Mouse (Mus musculus) CH12.LX (cell line): Measurements from ENCODE around the gene Aggf1. TPM values are rescaled to one million over a fixed set of nuclear protein-coding genes. Genes with fewer than 3 reads are reported as not detected.

Experiments
- DNase-seq: peaks from one replicate; pipeline ENCODE4 v3.0.0-alpha.2; 2013; ENCODE audit errors: extremely low read depth
- H3K27ac ChIP-seq: 2 replicates; pipeline ENCODE4 v1.5.1; 2012; ENCODE audit warnings: low read depth, mild to moderate bottlenecking, control low read depth, moderate library complexity; ENCODE audit not compliant: insufficient read depth
- H3K27me3 ChIP-seq: replicated peaks from 2 replicates; pipeline ENCODE3; 2012; ENCODE audit warnings: inconsistent platforms
- H3K36me3 ChIP-seq, 2 experiments: replicated peaks in 1 of 2; 2 replicates each; pipeline versions ENCODE3 to v1.6.1; 2012; ENCODE audit warnings: inconsistent platforms in 1 of 2, low read length in 1 of 2, mild to moderate bottlenecking in 1 of 2, mixed read lengths in 1 of 2, moderate library complexity in 1 of 2; ENCODE audit not compliant: control insufficient read depth in 1 of 2, insufficient read depth in 1 of 2
- H3K4me1 ChIP-seq, 2 experiments: 2 replicates each; pipeline ENCODE4 v1.6.1; 2012; ENCODE audit warnings: inconsistent platforms in 1 of 2, moderate library complexity in 1 of 2; ENCODE audit not compliant: insufficient read depth in 2 of 2, control insufficient read depth in 1 of 2
- H3K4me2 ChIP-seq: 2 replicates; pipeline ENCODE4 v1.6.1; 2012; ENCODE audit warnings: low read depth, mild to moderate bottlenecking, control low read depth; ENCODE audit not compliant: poor library complexity, insufficient read depth, severe bottlenecking
- H3K4me3 ChIP-seq, 3 experiments: fragments of 150-350 bp in 1 of 3; sonication (generic) in 1 of 3; replicated peaks in 1 of 3; 2 replicates each; pipeline versions ENCODE3 to v1.5.1; 2011 to 2012; ENCODE audit warnings: low read depth in 2 of 3, low read length in 2 of 3, mild to moderate bottlenecking in 2 of 3, moderate library complexity in 2 of 3, control low read depth in 1 of 3, improper control_type of control experiment in 1 of 3, inconsistent platforms in 1 of 3, mixed read lengths in 1 of 3; ENCODE audit not compliant: poor library complexity in 1 of 3
- H3K79me2 ChIP-seq: replicated peaks from 2 replicates; pipeline ENCODE4 v1.6.1; 2012; ENCODE audit warnings: mild to moderate bottlenecking, moderate library complexity; ENCODE audit not compliant: control insufficient read depth, poor library complexity, insufficient read depth, severe bottlenecking; ENCODE audit errors: extremely low read depth
- H3K9ac ChIP-seq: 2 replicates; pipeline ENCODE4 v1.6.1; 2012; ENCODE audit warnings: low read depth, mild to moderate bottlenecking, control low read depth, moderate library complexity; ENCODE audit not compliant: insufficient read depth
- H3K9me3 ChIP-seq: replicated peaks from 2 replicates; pipeline ENCODE3; 2012; ENCODE audit warnings: low read length, inconsistent platforms, mixed read lengths
- BHLHE40 ChIP-seq: IDR thresholded peaks from 2 replicates; pipeline ENCODE4 v1.6.1; 2011; ENCODE audit warnings: mild to moderate bottlenecking, low read depth, low read length, improper control_type of control experiment
- CTCF ChIP-seq, 2 experiments: IDR thresholded peaks in 1 of 2; conservative IDR thresholded peaks in 1 of 2; 2 replicates each; pipeline ENCODE4 v1.5.1; 2011 to 2012; ENCODE audit warnings: low read depth in 2 of 2, low read length in 2 of 2, improper control_type of control experiment in 1 of 2, inconsistent platforms in 1 of 2, mild to moderate bottlenecking in 1 of 2, moderate library complexity in 1 of 2
- ETS1 ChIP-seq: conservative IDR thresholded peaks from 2 replicates; pipeline ENCODE4 v1.6.1; 2012; ENCODE audit warnings: low read depth, mild to moderate bottlenecking, inconsistent platforms, low read length, improper control_type of control experiment, moderate library complexity
- IRF4 ChIP-seq: IDR thresholded peaks from 2 replicates; pipeline ENCODE4 v1.6.1; 2014; ENCODE audit warnings: low read depth, mild to moderate bottlenecking, inconsistent platforms, low read length, improper control_type of control experiment
- MAZ ChIP-seq: IDR thresholded peaks from 2 replicates; pipeline ENCODE4 v1.6.1; 2012; ENCODE audit warnings: low read depth, mild to moderate bottlenecking, inconsistent platforms, low read length, improper control_type of control experiment, moderate library complexity
- MXI1 ChIP-seq: IDR thresholded peaks from 2 replicates; pipeline ENCODE4 v1.6.1; 2011; ENCODE audit warnings: mild to moderate bottlenecking, low read depth, low read length, improper control_type of control experiment
- MYC ChIP-seq: IDR thresholded peaks from 2 replicates; pipeline ENCODE4 v1.6.1; 2011; ENCODE audit warnings: low read depth, mild to moderate bottlenecking, improper control_type of control experiment, low read length
- PAX5 ChIP-seq: IDR thresholded peaks from 2 replicates; pipeline ENCODE4 v1.6.1; 2012; ENCODE audit warnings: low read length, inconsistent platforms, mixed read lengths
- POLR2AphosphoS2 ChIP-seq: IDR thresholded peaks from 2 replicates; pipeline ENCODE4 v1.6.1; 2011; ENCODE audit warnings: low read depth, low read length, improper control_type of control experiment
- RAD21 ChIP-seq: IDR thresholded peaks from 2 replicates; pipeline ENCODE4 v1.6.1; 2011; ENCODE audit warnings: low read depth, mild to moderate bottlenecking, low read length, improper control_type of control experiment, moderate library complexity
- RCOR1 ChIP-seq: conservative IDR thresholded peaks from 2 replicates; pipeline ENCODE4 v1.6.1; 2012; ENCODE audit warnings: low read depth, mild to moderate bottlenecking, inconsistent platforms, low read length, improper control_type of control experiment
- SIN3A ChIP-seq: IDR thresholded peaks from 2 replicates; pipeline ENCODE4 v1.6.1; 2012; ENCODE audit warnings: low read length, improper control_type of control experiment, inconsistent platforms
- SMC3 ChIP-seq: IDR thresholded peaks from 2 replicates; pipeline ENCODE4 v1.6.1; 2011; ENCODE audit warnings: low read depth, low read length, improper control_type of control experiment
- TBP ChIP-seq: conservative IDR thresholded peaks from 2 replicates; pipeline ENCODE4 v1.6.1; 2011; ENCODE audit warnings: low read depth, low read length, improper control_type of control experiment
- TCF12 ChIP-seq: IDR thresholded peaks from 2 replicates; pipeline ENCODE4 v1.6.1; 2014; ENCODE audit warnings: low read depth, mild to moderate bottlenecking, inconsistent platforms, low read length, improper control_type of control experiment
- UBTF ChIP-seq: IDR thresholded peaks from 2 replicates; pipeline ENCODE4 v1.6.1; 2012; ENCODE audit warnings: low read depth, mild to moderate bottlenecking, inconsistent platforms, low read length, improper control_type of control experiment, moderate library complexity
- USF2 ChIP-seq: conservative IDR thresholded peaks from 2 replicates; pipeline ENCODE4 v1.6.1; 2011; ENCODE audit warnings: low read depth, low read length, improper control_type of control experiment
- ZC3H11A ChIP-seq: IDR thresholded peaks from 2 replicates; pipeline ENCODE4 v1.6.1; 2012; ENCODE audit warnings: low read depth, mild to moderate bottlenecking, inconsistent platforms, low read length, improper control_type of control experiment
- ZKSCAN1 ChIP-seq: IDR thresholded peaks from 2 replicates; pipeline ENCODE4 v1.6.1; 2012; ENCODE audit warnings: low read depth, inconsistent platforms, low read length, improper control_type of control experiment, borderline replicate concordance
- ZMIZ1 ChIP-seq: IDR thresholded peaks from 2 replicates; pipeline ENCODE4 v1.6.1; 2012; ENCODE audit warnings: low read depth, mild to moderate bottlenecking, inconsistent platforms, low read length, improper control_type of control experiment
- dilution Hi-C: fragments of 300-500 bp; cut with MboI; formaldehyde crosslinking; loops from 2 replicates; pipeline ENCODE4 v1.14.3; 2020; ENCODE audit warnings: low sequenced_read_pairs; ENCODE audit not compliant: extremely low pct_unique_long_range_greater_than_20kb, extremely low pct_ligation_motif_present
- in situ Hi-C: fragments of 300-500 bp; cut with MboI; formaldehyde crosslinking; loops from 3 replicates; pipeline ENCODE4 v1.14.3; 2019; ENCODE audit warnings: low sequenced_read_pairs, low pct_ligation_motif_present, low pct_unique_long_range_greater_than_20kb, mixed read lengths
- polyA plus RNA-seq: library from polyadenylated mRNA; unstranded; fragments of >175 nt; gene quantifications from 2 replicates; pipeline ENCODE4 v1.2.1, GENCODE M21; 2012; ENCODE audit warnings: low read depth; ENCODE audit not compliant: insufficient read length
- total RNA-seq, 2 experiments: library from RNA; depleted of rRNA; stranded (reverse); fragments of 300-350 nt in 1 of 2; fragments of >200 nt in 1 of 2; gene quantifications; 2 replicates each; pipeline ENCODE4 v1.2.3; 2012 to 2014

The Aggf1 gene
- total and polyA plus RNA-seq, 3 experiments = 47.3 to 68.6 (median 49.1) TPM

DNA sequence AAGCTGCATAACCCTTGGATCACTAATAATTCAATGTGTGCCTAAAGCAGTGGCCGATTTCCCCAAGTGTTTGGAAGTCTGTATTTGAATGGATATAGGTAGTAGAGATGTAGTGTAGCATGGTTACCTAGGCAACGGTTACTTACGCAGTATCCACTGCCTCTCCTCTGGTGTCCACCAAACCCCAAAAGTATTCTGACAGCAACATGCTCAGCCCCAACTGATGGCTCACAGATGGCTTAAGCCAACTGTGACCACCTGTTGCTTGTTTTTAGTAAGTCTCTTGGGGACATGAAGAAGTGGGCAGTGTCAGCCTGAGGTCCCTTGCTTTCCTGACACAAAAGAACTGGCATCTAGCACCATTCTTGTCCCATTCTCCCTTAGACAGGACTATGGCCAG, 26.7 kb downstream of the Aggf1 start:
- Histone ChIP-seq H3K4me1 (peaks cover 0 to 7% of the 10 kb centered on the region in 2 experiments; a peak in 2 of 4 replicates), H3K9ac (no peak overlapping the region), H3K4me2 (no peak overlapping the region), H3K79me2 (no peaks in the 10 kb centered on the region), H3K27me3 (no peaks in the 10 kb centered on the region), H3K9me3 (no peaks in the 10 kb centered on the region), H3K4me3 (no peak overlapping the region), H3K27ac (no peak overlapping the region), H3K36me3 (peaks cover 22 to 53% of the 10 kb centered on the region in 2 experiments)
- no peak for TF ChIP-seq TCF12
- no peak for TF ChIP-seq UBTF
- no peak for TF ChIP-seq TBP
- TF ChIP-seq ZKSCAN1 = no peak
- no peak for TF ChIP-seq IRF4
- TF ChIP-seq BHLHE40 = no peak
- no peak for TF ChIP-seq ETS1
- no peak for TF ChIP-seq POLR2AphosphoS2
- no peak for TF ChIP-seq PAX5
- TF ChIP-seq MAZ = no peak
- TF ChIP-seq MYC = no peak
- in situ Hi-C loops = no loop called here
- no peak for DNase-seq
- dilution Hi-C loops = no loop called here

- Histone ChIP-seq H3K4me2 (no peak overlapping the region), H3K27me3 (no peaks in the 10 kb centered on the region), H3K9ac (no peak overlapping the region), H3K9me3 (no peaks in the 10 kb centered on the region), H3K36me3 (peaks cover 15 to 45% of the 10 kb centered on the region in 2 experiments), H3K27ac (no peak overlapping the region), H3K79me2 (no peaks in the 10 kb centered on the region), H3K4me1 (peaks cover 0 to 7% of the 10 kb centered on the region in 2 experiments; a peak in 2 of 4 replicates), H3K4me3 (no peak overlapping the region)
- dilution Hi-C loops (no loop called here), in situ Hi-C loops (no loop called here)
- peak; percentile 79 for DNase-seq
- TF ChIP-seq RCOR1 = no peak
- no peak for TF ChIP-seq TBP
- no peak for TF ChIP-seq ZMIZ1
- TF ChIP-seq SIN3A = no peak
- TF ChIP-seq USF2 = no peak
- TF ChIP-seq MYC = no peak
- TF ChIP-seq ETS1 = no peak
- no peak for TF ChIP-seq ZC3H11A
- peak; percentile 73 for TF ChIP-seq SMC3
- TF ChIP-seq BHLHE40 = no peak
- no peak for TF ChIP-seq MXI1
- peak; percentile 83 to 92 for TF ChIP-seq CTCF (conservative IDR thresholded peaks at IDR 0.05 in 1 of 2, IDR thresholded peaks at IDR 0.05 in 1 of 2; ENCODE audit: low read depth in 2 of 2, low read length in 2 of 2)
- peak; percentile 63 for TF ChIP-seq RAD21
Measured at GRCm38 (mm10) chr13:95347018-95347696, 28.0 kb downstream of the Aggf1 start.
